Mouse (Mus musculus) stomach, postnatal 0 days (tissue): ENCODE results near the gene Agbl4. TPM values are rescaled to one million over a fixed set of nuclear protein-coding genes. Genes with fewer than 3 reads are reported as not detected.
"Not testable (repeated sequence)": the region's sequence is repeated elsewhere in the genome, so short reads cannot be mapped to it uniquely, and the experiment has no call there.

Experiments
- ATAC-seq: fragments of 200-750 bp; cut with Nextera tagmentation; 2 replicates; pipeline ENCODE4 v1.8.0; 2017; ENCODE audit not compliant: low FRiP score, low TSS enrichment
- DNase-seq: peaks from one replicate; pipeline ENCODE4 v3.0.0-alpha.2; 2016; ENCODE audit warnings: low spot score
- H3K27ac ChIP-seq: fragments of 300-500 bp; sonication (generic); replicated peaks from 2 replicates; pipeline ENCODE4 v1.5.1; 2014; ENCODE audit warnings: mild to moderate bottlenecking, control low read depth
- H3K27me3 ChIP-seq: fragments of 300-500 bp; sonication (generic); 2 replicates; pipeline ENCODE4 v1.6.1; 2014; ENCODE audit warnings: low read length; ENCODE audit not compliant: control insufficient read depth, insufficient read depth
- H3K36me3 ChIP-seq: fragments of 300-500 bp; sonication (generic); 2 replicates; pipeline ENCODE4 v1.6.1; 2014; ENCODE audit warnings: low read length, mixed read lengths; ENCODE audit not compliant: control insufficient read depth, insufficient read depth
- H3K4me1 ChIP-seq: fragments of 300-500 bp; sonication (generic); replicated peaks from 2 replicates; pipeline ENCODE4 v1.6.1; 2014; ENCODE audit warnings: antibody characterized with exemption; ENCODE audit not compliant: control insufficient read depth, insufficient read depth
- H3K4me2 ChIP-seq: fragments of 300-500 bp; sonication (generic); replicated peaks from 2 replicates; pipeline ENCODE4 v1.6.1; 2014; ENCODE audit warnings: low read depth, mild to moderate bottlenecking, control low read depth, moderate library complexity
- H3K4me3 ChIP-seq: fragments of 300-500 bp; sonication (generic); 2 replicates; pipeline ENCODE4 v1.5.1; 2014; ENCODE audit warnings: low read depth, low read length, control low read depth
- H3K9ac ChIP-seq: fragments of 300-500 bp; sonication (generic); 2 replicates; pipeline ENCODE4 v1.6.1; 2014; ENCODE audit warnings: mild to moderate bottlenecking, low read length, control low read depth, mixed read lengths
- H3K9me3 ChIP-seq: fragments of 300-500 bp; sonication (generic); 2 replicates; pipeline ENCODE4 v1.6.1; 2016; ENCODE audit warnings: low read length; ENCODE audit not compliant: control insufficient read depth
- CTCF ChIP-seq: IDR thresholded peaks from 2 replicates; pipeline ENCODE4 v1.5.1; 2016; ENCODE audit warnings: antibody characterized with exemption, low read depth, mild to moderate bottlenecking, moderate library complexity
- EP300 ChIP-seq: optimal IDR thresholded peaks from 2 replicates; pipeline ENCODE3; 2016; ENCODE audit warnings: antibody characterized with exemption
- WGBS: fragments of 180-500 bp; shearing (Covaris S2); extraction: QIAGEN DNeasy Blood & Tissue Kit; methylation state at CpG from one replicate; pipeline ENCODE4 v1.1.7; 2014; 5-methylcytosine and 5-hydroxymethylcytosine counted together
- polyA plus RNA-seq: library from polyadenylated mRNA; unstranded; fragments of >200 nt; fragmentation: Nextera tagmentation; extraction: Ambion mirVana; gene quantifications from 2 replicates; pipeline ENCODE4 v1.2.1, GENCODE M21; 2015

Agbl4 gene
- polyA plus RNA-seq, 1 experiment from 2014 or later, result 0.10 TPM

- no peak overlapping the region for H3K4me2 ChIP-seq
- DNase-seq (no peak), ATAC-seq (no peak)
- H3K9me3 ChIP-seq, result no peaks in the 10 kb centered on the region
- H3K36me3 ChIP-seq, result no peaks in the 10 kb centered on the region
- H3K9ac ChIP-seq, result no peak overlapping the region
- no peaks in the 10 kb centered on the region for H3K27me3 ChIP-seq
- H3K4me3 ChIP-seq, result no peak overlapping the region
- H3K27ac ChIP-seq, result no peak overlapping the region
- TF ChIP-seq EP300 (no peak), CTCF (no peak)
- H3K4me1 ChIP-seq, result no peaks in the 10 kb centered on the region
- 75% methylated on average over 2 of the region's 2 CpGs for WGBS
These were observed 784.0 kb downstream of the Agbl4 start for GRCm38 (mm10) chr4:111181478-111181877.

GRCm38 (mm10) chr4:111200100-111200499, 802.6 kb downstream of the Agbl4 start:
- H3K9me3 ChIP-seq, result no peaks in the 10 kb centered on the region
- H3K9ac ChIP-seq, result no peak overlapping the region
- no peak overlapping the region for H3K4me2 ChIP-seq
- no peaks in the 10 kb centered on the region for H3K36me3 ChIP-seq
- 2% methylated on average over 2 of the region's 2 CpGs for WGBS
- H3K27ac ChIP-seq, result no peak overlapping the region
- no peak for DNase-seq
- no peak for TF ChIP-seq CTCF
- no peak for TF ChIP-seq EP300
- H3K4me1 ChIP-seq, result no peaks in the 10 kb centered on the region
- H3K4me3 ChIP-seq, result no peak overlapping the region
- no peak for ATAC-seq
- H3K27me3 ChIP-seq, result no peaks in the 10 kb centered on the region

- TF ChIP-seq CTCF (no peak), EP300 (no peak)
- Histone ChIP-seq H3K36me3 (no peaks in the 10 kb centered on the region), H3K27me3 (no peaks in the 10 kb centered on the region), H3K4me2 (no peak overlapping the region), H3K9ac (no peak overlapping the region), H3K9me3 (no peaks in the 10 kb centered on the region), H3K27ac (no peak overlapping the region), H3K4me3 (no peak overlapping the region), H3K4me1 (no peaks in the 10 kb centered on the region)
- WGBS, result 66% methylated on average over 3 of the region's 3 CpGs
- no peak for ATAC-seq
- no peak for DNase-seq
These were observed 817.8 kb downstream of the Agbl4 start for GRCm38 (mm10) chr4:111215191-111215762.

GRCm38 (mm10) chr4:111219030-111219429, 821.6 kb downstream of the Agbl4 start:
- not testable (repeated sequence) for H3K4me3 ChIP-seq, H3K4me1 ChIP-seq, H3K36me3 ChIP-seq, H3K4me2 ChIP-seq, H3K9ac ChIP-seq, ATAC-seq, H3K27me3 ChIP-seq, H3K27ac ChIP-seq, H3K9me3 ChIP-seq, DNase-seq
- WGBS, result 60% methylated on average over 1 of the region's 1 CpGs

GRCm38 (mm10) chr4:111219543-111219942, 822.1 kb downstream of the Agbl4 start:
- H3K4me3 ChIP-seq, H3K9ac ChIP-seq, ATAC-seq, DNase-seq, H3K27me3 ChIP-seq, H3K4me2 ChIP-seq, H3K4me1 ChIP-seq, H3K9me3 ChIP-seq, H3K27ac ChIP-seq, H3K36me3 ChIP-seq: not testable (repeated sequence)
- 90% methylated on average over 9 of the region's 9 CpGs for WGBS

GRCm38 (mm10) chr4:111233849-111234248, 836.4 kb downstream of the Agbl4 start:
- H3K9ac ChIP-seq, result no peak overlapping the region
- ATAC-seq, result no peak
- no peaks in the 10 kb centered on the region for H3K36me3 ChIP-seq
- no peak overlapping the region for H3K4me2 ChIP-seq
- H3K4me1 ChIP-seq, result no peaks in the 10 kb centered on the region
- no peak overlapping the region for H3K4me3 ChIP-seq
- no peak overlapping the region for H3K27ac ChIP-seq
- WGBS, result 44% methylated on average over 1 of the region's 1 CpGs
- no peak for DNase-seq
- no peaks in the 10 kb centered on the region for H3K9me3 ChIP-seq
- TF ChIP-seq CTCF (no peak), EP300 (no peak)
- no peaks in the 10 kb centered on the region for H3K27me3 ChIP-seq
